In the genomic region with DNA sequence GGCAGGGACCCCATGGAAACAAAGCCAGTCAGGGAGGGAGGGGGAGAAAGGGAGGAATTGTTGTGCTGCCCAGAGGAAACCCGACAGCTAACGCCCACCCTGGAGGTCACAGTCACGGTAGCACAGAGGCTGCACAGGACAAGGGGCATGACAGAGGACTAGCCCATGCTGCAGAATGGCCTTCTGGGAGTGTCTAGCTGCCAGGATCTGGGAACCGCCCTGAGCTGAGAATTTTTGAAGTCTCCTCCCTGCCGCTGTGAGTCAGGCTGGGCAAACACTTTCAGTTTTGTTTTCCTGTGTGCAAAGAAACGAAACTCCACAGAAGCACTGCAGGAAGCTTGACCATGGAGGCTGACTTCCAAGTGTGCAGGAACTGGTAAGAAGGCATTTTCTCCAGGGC, we compare ENCODE assay signal across 8 mouse cellular contexts. TPM values are rescaled to one million over a fixed set of nuclear protein-coding genes. Genes with fewer than 3 reads are reported as not detected.
DNase-seq lines count a peak whose midpoint lies in the region; ATAC-seq and TF ChIP-seq lines count a peak whose summit lies in the region.

A gene (plus strand): TSS at position 296 of the 400 bp plus-strand sequence.

- no peaks in the 10 kb centered on the region for H3K9me3 ChIP-seq in embryonic facial prominence, embryonic 13.5 days
- H3K9me3 ChIP-seq in embryonic facial prominence, embryonic 10.5 days, result no peaks in the 10 kb centered on the region
- H3K9me3 ChIP-seq in hindbrain, embryonic 14.5 days (ENCODE audit: control insufficient read depth, low read length), result no peaks in the 10 kb centered on the region
- no peaks in the 10 kb centered on the region for H3K9me3 ChIP-seq in liver, embryonic 13.5 days (replicated peaks)

- no peak within 1 kb of the TSS for H3K27ac ChIP-seq in embryonic facial prominence, embryonic 13.5 days
- no peak within 1 kb of the TSS for H3K27ac ChIP-seq in embryonic facial prominence, embryonic 10.5 days (replicated peaks)
- H3K27ac ChIP-seq in hindbrain, embryonic 14.5 days, result no peak within 1 kb of the TSS
- no peak within 1 kb of the TSS for H3K27ac ChIP-seq in liver, embryonic 13.5 days
- H3K27ac ChIP-seq in olfactory bulb, adult 2 months (ENCODE audit: insufficient read depth, low read depth, low read length), result peak within 1 kb of the TSS; percentile 27

- no peak within 1 kb of the TSS for H3K9ac ChIP-seq in embryonic facial prominence, embryonic 13.5 days
- no peak within 1 kb of the TSS for H3K9ac ChIP-seq in hindbrain, embryonic 14.5 days
- no peak within 1 kb of the TSS; the same call in 1 of the 2 replicates for H3K9ac ChIP-seq in liver, embryonic 13.5 days

- TF ChIP-seq CTCF in olfactory bulb, adult 2 months (IDR thresholded peaks at IDR 0.05; ENCODE audit: insufficient read depth, low read depth, low read length), result no peak

- H3K27me3 ChIP-seq in embryonic facial prominence, embryonic 13.5 days, result no peaks in the 10 kb centered on the region
- H3K27me3 ChIP-seq in embryonic facial prominence, embryonic 10.5 days (replicated peaks; ENCODE audit: low read depth, poor library complexity, severe bottlenecking), result no peaks in the 10 kb centered on the region
- H3K27me3 ChIP-seq in hindbrain, embryonic 14.5 days (ENCODE audit: control insufficient read depth, insufficient read depth, low read length), result no peaks in the 10 kb centered on the region
- H3K27me3 ChIP-seq in liver, embryonic 13.5 days, result no peaks in the 10 kb centered on the region

- H3K4me3 ChIP-seq in embryonic facial prominence, embryonic 13.5 days, result no peak within 1 kb of the TSS; the same call in 1 of the 2 replicates
- no peak within 1 kb of the TSS for H3K4me3 ChIP-seq in embryonic facial prominence, embryonic 10.5 days
- H3K4me3 ChIP-seq in hindbrain, embryonic 14.5 days (replicated peaks; ENCODE audit: low read length), result no peak within 1 kb of the TSS
- H3K4me3 ChIP-seq in liver, embryonic 13.5 days (replicated peaks), result peak within 1 kb of the TSS; percentile 32
- H3K4me3 ChIP-seq in olfactory bulb, adult 2 months (ENCODE audit: insufficient read depth, low read depth, low read length), result peak within 1 kb of the TSS; percentile 12

- ATAC-seq in embryonic facial prominence, embryonic 13.5 days (ENCODE audit: insufficient number of reproducible peaks, insufficient read depth, low FRiP score, low TSS enrichment, low read depth), result no peak
- ATAC-seq in hindbrain, embryonic 14.5 days (ENCODE audit: low FRiP score), result no peak
- ATAC-seq in liver, embryonic 13.5 days (ENCODE audit: low read depth), result 0 out of 2 replicates have a peak, but pooled peaks have one; percentile 36

- H3K36me3 ChIP-seq in embryonic facial prominence, embryonic 13.5 days, result no peaks in the 10 kb centered on the region
- no peaks in the 10 kb centered on the region for H3K36me3 ChIP-seq in embryonic facial prominence, embryonic 10.5 days (replicated peaks)
- H3K36me3 ChIP-seq in hindbrain, embryonic 14.5 days (replicated peaks; ENCODE audit: control insufficient read depth, insufficient read depth), result no peaks in the 10 kb centered on the region
- H3K36me3 ChIP-seq in liver, embryonic 13.5 days, result no peaks in the 10 kb centered on the region

- TF ChIP-seq POLR2A in olfactory bulb, adult 2 months (IDR thresholded peaks at IDR 0.05; ENCODE audit: insufficient read depth, low read depth, low read length), result no peak

- no peaks in the 10 kb centered on the region for H3K4me1 ChIP-seq in embryonic facial prominence, embryonic 13.5 days
- peaks cover 9% of the 10 kb centered on the region for H3K4me1 ChIP-seq in embryonic facial prominence, embryonic 10.5 days
- no peaks in the 10 kb centered on the region for H3K4me1 ChIP-seq in hindbrain, embryonic 14.5 days (replicated peaks; ENCODE audit: control insufficient read depth, insufficient read depth, low read length)
- H3K4me1 ChIP-seq in liver, embryonic 13.5 days (replicated peaks), result no peaks in the 10 kb centered on the region; the same call in 1 of the 2 replicates
- H3K4me1 ChIP-seq in olfactory bulb, adult 2 months (ENCODE audit: control insufficient read depth, insufficient read depth, low read length), result peaks cover 7% of the 10 kb centered on the region; the same call in 1 of the 2 replicates

- H3K4me2 ChIP-seq in embryonic facial prominence, embryonic 13.5 days, result peak within 1 kb of the TSS; percentile 28
- H3K4me2 ChIP-seq in hindbrain, embryonic 14.5 days (replicated peaks), result peak within 1 kb of the TSS; percentile 1; the same call in 1 of the 2 replicates
- peak within 1 kb of the TSS; percentile 46 for H3K4me2 ChIP-seq in liver, embryonic 13.5 days

- no peak for DNase-seq in embryonic facial prominence, embryonic 10.5 days (ENCODE audit: low spot score)
- DNase-seq in ZHBTc4 (ENCODE audit: low read depth, low spot score), result peak; percentile 95
- DNase-seq in gastrocnemius, adult 18-20 months (ENCODE audit: low spot score), result peak; percentile 75
- no peak for DNase-seq in hindbrain, embryonic 14.5 days (ENCODE audit: low spot score)
- no peak for DNase-seq in liver, embryonic 13.5 days
- peak; percentile 28 for DNase-seq in urinary bladder, adult 2 months (ENCODE audit: low spot score)

- 24% methylated on average over 6 of the region's 6 CpGs for WGBS in embryonic facial prominence, embryonic 13.5 days
- WGBS in embryonic facial prominence, embryonic 10.5 days, result 30% methylated on average over 6 of the region's 6 CpGs
- WGBS in hindbrain, embryonic 14.5 days, result 15% methylated on average over 6 of the region's 6 CpGs
- WGBS in liver, embryonic 13.5 days (ENCODE audit: insufficient replicate concordance), result 8% methylated on average over 6 of the region's 6 CpGs
- WGBS in olfactory bulb, adult 2 months, result 11% methylated on average over 6 of the region's 6 CpGs

RNA-seq across cellular contexts. Expression of the gene that starts here (rescaled TPM):
- 2.2 and 2.3 TPM in 2 replicates for polyA plus RNA-seq in embryonic facial prominence, embryonic 13.5 days (2015; fragmentation: Nextera tagmentation; extraction: Ambion mirVana)
- polyA plus RNA-seq in embryonic facial prominence, embryonic 10.5 days (2016; fragmentation: Nextera tagmentation; extraction: Ambion mirVana), result 3.2 and 3.4 TPM in 2 replicates
- 1 to 10 TPM; 2.3 to 2.8 TPM for total RNA-seq in gastrocnemius, adult 18-20 months (2021)
- polyA plus RNA-seq in hindbrain, embryonic 14.5 days (2014; fragmentation: Nextera tagmentation; extraction: Ambion mirVana), result 1.1 and 3.3 TPM in 2 replicates
- 2.7 and 4.0 TPM in 2 replicates for polyA plus RNA-seq in liver, embryonic 13.5 days (2015; fragmentation: Nextera tagmentation; extraction: Ambion mirVana)
- not detected in 2 replicates for polyA plus RNA-seq in olfactory bulb, adult 2 months (2012; ENCODE audit: insufficient read depth, insufficient read length, low replicate concordance, missing spikeins)
- 34.1 and 37.8 TPM in 2 replicates for polyA plus RNA-seq in urinary bladder, adult 2 months (2012; rRNA removed)

Comparison
In these comparisons a context has a peak if more than half of its experiments do, and no peak if none do; other contexts are left out.
1. H3K4me3 ChIP-seq: peak in liver, embryonic 13.5 days (single experiment) and olfactory bulb, adult 2 months (single experiment); none in embryonic facial prominence, embryonic 13.5 days (single experiment), embryonic facial prominence, embryonic 10.5 days (single experiment) and hindbrain, embryonic 14.5 days (single experiment).
2. DNase-seq: peak in ZHBTc4 (single experiment), gastrocnemius, adult 18-20 months (single experiment) and urinary bladder, adult 2 months (single experiment); none in embryonic facial prominence, embryonic 10.5 days (single experiment), hindbrain, embryonic 14.5 days (single experiment) and liver, embryonic 13.5 days (single experiment).
3. Peak in every context shown above with its lines, with median percentiles within 50 percentile points of each other: H3K4me2 ChIP-seq.